Mouse (Mus musculus) c-Kit-positive CD71-positive TER-119-positive erythroid progenitor cells, embryonic 14.5 days (primary cell): ENCODE data around the gene Tnfsf18.

Experiments
- DNase-seq: peaks from one replicate; pipeline ENCODE4 v3.0.0-alpha.2; 2013; ENCODE audit warnings: low spot score

Gene Tnfsf18

GRCm38 (mm10) chr1:161494343-161494742 lies at the start of gene Tnfsf18:
Gene Tnfsf18 (plus strand): TSS chr1:161494655.
- DNase-seq = no peak

- DNase-seq = no peak
These were observed 49.6 kb upstream of the Tnfsf18 start for GRCm38 (mm10) chr1:161444858-161445257.

GRCm38 (mm10) chr1:161451683-161452245 lies 42.7 kb upstream of the Tnfsf18 start:
- no peak for DNase-seq

- no peak for DNase-seq
These were observed 42.2 kb upstream of the Tnfsf18 start for GRCm38 (mm10) chr1:161452250-161452649.

GRCm38 (mm10) chr1:161463388-161464085 lies 30.9 kb upstream of the Tnfsf18 start:
- no peak for DNase-seq

GRCm38 (mm10) chr1:161477221-161477620 lies 17.2 kb upstream of the Tnfsf18 start:
- no peak for DNase-seq

- DNase-seq = no peak
These were observed 14.6 kb upstream of the Tnfsf18 start for GRCm38 (mm10) chr1:161479854-161480253.

GRCm38 (mm10) chr1:161482211-161482610 lies 12.2 kb upstream of the Tnfsf18 start:
- DNase-seq = no peak

- no peak for DNase-seq
These were observed 7.4 kb upstream of the Tnfsf18 start for GRCm38 (mm10) chr1:161487069-161487468.

GRCm38 (mm10) chr1:161491766-161492165 lies 2.7 kb upstream of the Tnfsf18 start:
- DNase-seq = no peak

GRCm38 (mm10) chr1:161496866-161497645 lies 2.6 kb downstream of the Tnfsf18 start:
- DNase-seq = no peak

GRCm38 (mm10) chr1:161500114-161500810 lies 5.8 kb downstream of the Tnfsf18 start:
- DNase-seq = no peak

- no peak for DNase-seq
These were observed 6.3 kb downstream of the Tnfsf18 start for GRCm38 (mm10) chr1:161500811-161501146.

- DNase-seq = no peak
These were observed 11.9 kb downstream of the Tnfsf18 start for GRCm38 (mm10) chr1:161506317-161506716.

- DNase-seq = no peak
These were observed 13.2 kb downstream of the Tnfsf18 start for GRCm38 (mm10) chr1:161507623-161508047.

- no peak for DNase-seq
These were observed 22.9 kb downstream of the Tnfsf18 start for GRCm38 (mm10) chr1:161517355-161517754.

- no peak for DNase-seq
These were observed 25.8 kb downstream of the Tnfsf18 start for GRCm38 (mm10) chr1:161520223-161520622.

- no peak for DNase-seq
These were observed 33.7 kb downstream of the Tnfsf18 start for GRCm38 (mm10) chr1:161528173-161528572.

- DNase-seq = no peak
These were observed 56.2 kb downstream of the Tnfsf18 start for GRCm38 (mm10) chr1:161550596-161551095.

- no peak for DNase-seq
These were observed 57.6 kb downstream of the Tnfsf18 start for GRCm38 (mm10) chr1:161552098-161552497.
